Mouse (Mus musculus): Measurements from ENCODE around the gene Vps26c. TPM values are rescaled to one million over a fixed set of nuclear protein-coding genes. Genes with fewer than 3 reads are reported as not detected.
A peak's percentile ranks its signal among the peaks of the same experiment; 100 is the strongest.

Vps26c gene
- polyA plus RNA-seq, 1 experiment from 2014 or later = 47.4 TPM

GRCm38 (mm10) chr16:94569229-94570176, 42.9 kb upstream of the Vps26c start, which contains the start of gene Dyrk1a:
TSS of gene Dyrk1a (plus strand) at chr16:94570010.
- Histone ChIP-seq H3K9me3 (replicated peaks; ENCODE audit: control insufficient read depth, low read length) (no peaks in the 10 kb centered on the region), H3K36me3 (ENCODE audit: control insufficient read depth, insufficient read depth, low read length) (no peaks in the 10 kb centered on the region), H3K4me3 (ENCODE audit: low read depth, low read length) (peak within 1 kb of the TSS; percentile 72), H3K9ac (ENCODE audit: low read depth, low read length) (peak within 1 kb of the TSS; percentile 100), H3K27me3 (ENCODE audit: control insufficient read depth, insufficient read depth, low read length) (no peaks in the 10 kb centered on the region), H3K4me1 (ENCODE audit: control insufficient read depth, insufficient read depth, low read length) (peaks cover 23% of the 10 kb centered on the region), H3K4me2 (peak within 1 kb of the TSS; percentile 83), H3K27ac (ENCODE audit: low read depth, low read length) (peak within 1 kb of the TSS; percentile 100)
- WGBS (ENCODE audit: insufficient replicate concordance) = under 1% methylated on average over 79 of the region's 133 CpGs
- ATAC-seq (replicated peaks; ENCODE audit: insufficient number of reproducible peaks, low FRiP score, low TSS enrichment) = peak; percentile 93

DNA sequence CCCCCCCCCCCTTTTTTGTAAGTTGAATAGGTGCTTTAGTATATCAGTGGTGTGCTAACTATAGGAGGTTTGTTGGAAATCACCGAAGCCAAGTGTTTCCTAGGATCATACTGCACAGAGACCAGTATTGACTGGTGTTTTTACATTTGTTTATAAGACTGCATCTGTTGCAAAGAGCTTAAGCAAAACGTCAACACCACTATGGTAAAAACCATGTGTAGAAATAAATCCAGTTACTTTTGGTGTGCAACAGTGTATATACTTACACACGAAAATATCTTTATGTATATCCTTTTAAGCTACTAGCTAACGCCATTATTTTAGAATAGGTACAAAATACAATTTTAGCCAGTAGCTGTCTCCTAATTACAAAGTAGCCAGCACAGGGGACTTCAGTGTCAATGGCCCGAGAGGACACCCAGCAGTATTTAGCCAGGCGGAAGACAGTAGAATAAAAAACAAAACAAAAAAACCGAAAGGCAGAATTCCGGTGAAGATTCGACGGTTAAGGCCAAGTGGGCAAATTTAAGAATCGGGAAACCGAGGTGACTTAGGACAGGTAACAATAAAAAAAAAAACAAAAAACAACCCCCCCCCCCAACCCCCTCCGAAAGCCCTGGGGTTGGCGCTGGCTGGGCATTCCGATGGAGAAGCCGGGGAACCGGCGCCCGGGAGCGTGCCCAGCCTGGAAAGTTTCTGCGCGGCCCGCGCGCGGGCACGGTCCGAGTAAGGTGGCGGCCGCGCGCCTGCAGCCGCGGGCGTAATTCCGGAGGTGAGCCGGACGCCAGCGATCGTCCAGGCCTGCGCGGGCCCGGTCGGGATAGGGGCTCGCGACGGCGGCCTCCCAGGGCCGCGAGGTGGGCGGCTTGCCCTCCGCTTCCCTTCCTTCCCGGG, 42.0 kb upstream of the Vps26c start:
- Histone ChIP-seq H3K9ac (ENCODE audit: low read depth, low read length) (peak overlapping the region; percentile 85), H3K4me1 (ENCODE audit: control insufficient read depth, insufficient read depth, low read length) (peaks cover 19% of the 10 kb centered on the region), H3K4me3 (ENCODE audit: low read depth, low read length) (peak overlapping the region; percentile 72), H3K4me2 (peak overlapping the region; percentile 73), H3K9me3 (replicated peaks; ENCODE audit: control insufficient read depth, low read length) (no peaks in the 10 kb centered on the region), H3K27ac (ENCODE audit: low read depth, low read length) (peak overlapping the region; percentile 100), H3K27me3 (ENCODE audit: control insufficient read depth, insufficient read depth, low read length) (no peaks in the 10 kb centered on the region), H3K36me3 (ENCODE audit: control insufficient read depth, insufficient read depth, low read length) (no peaks in the 10 kb centered on the region)
- WGBS (ENCODE audit: insufficient replicate concordance) = 2% methylated on average over 52 of the region's 53 CpGs
- peak; percentile 81 for ATAC-seq (replicated peaks; ENCODE audit: insufficient number of reproducible peaks, low FRiP score, low TSS enrichment)

DNA sequence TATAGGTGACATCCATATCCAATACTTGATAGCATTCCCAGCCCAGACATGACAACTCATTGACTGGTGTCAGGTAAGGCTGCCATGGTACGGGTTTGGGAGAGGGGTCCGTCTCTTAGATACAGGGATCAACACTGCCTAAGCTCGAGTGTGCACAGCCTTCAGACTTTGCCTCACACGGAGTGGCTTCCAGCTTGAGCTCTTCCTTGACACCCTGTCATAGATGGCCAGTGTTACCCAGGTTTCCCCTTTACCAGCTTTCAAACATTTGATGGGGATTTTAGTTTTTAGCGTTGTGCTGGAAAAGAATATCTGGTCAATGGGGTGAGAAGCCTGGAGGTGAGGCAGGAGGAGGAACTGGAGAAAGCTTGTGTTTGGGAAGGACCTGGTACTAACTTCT, 41.1 kb upstream of the Vps26c start:
- Histone ChIP-seq H3K27me3 (ENCODE audit: control insufficient read depth, insufficient read depth, low read length) (no peaks in the 10 kb centered on the region), H3K27ac (ENCODE audit: low read depth, low read length) (no peak overlapping the region), H3K36me3 (ENCODE audit: control insufficient read depth, insufficient read depth, low read length) (no peaks in the 10 kb centered on the region), H3K4me2 (peak overlapping the region; percentile 73), H3K4me3 (ENCODE audit: low read depth, low read length) (no peak overlapping the region), H3K9me3 (replicated peaks; ENCODE audit: control insufficient read depth, low read length) (no peaks in the 10 kb centered on the region), H3K9ac (ENCODE audit: low read depth, low read length) (no peak overlapping the region), H3K4me1 (ENCODE audit: control insufficient read depth, insufficient read depth, low read length) (peaks cover 12% of the 10 kb centered on the region)
- ATAC-seq (replicated peaks; ENCODE audit: insufficient number of reproducible peaks, low FRiP score, low TSS enrichment) = no peak
- WGBS (ENCODE audit: insufficient replicate concordance) = 67% methylated on average over 5 of the region's 5 CpGs

GRCm38 (mm10) chr16:94566834-94567585, 40.4 kb upstream of the Vps26c start:
- H3K4me2 ChIP-seq = no peak overlapping the region

DNA sequence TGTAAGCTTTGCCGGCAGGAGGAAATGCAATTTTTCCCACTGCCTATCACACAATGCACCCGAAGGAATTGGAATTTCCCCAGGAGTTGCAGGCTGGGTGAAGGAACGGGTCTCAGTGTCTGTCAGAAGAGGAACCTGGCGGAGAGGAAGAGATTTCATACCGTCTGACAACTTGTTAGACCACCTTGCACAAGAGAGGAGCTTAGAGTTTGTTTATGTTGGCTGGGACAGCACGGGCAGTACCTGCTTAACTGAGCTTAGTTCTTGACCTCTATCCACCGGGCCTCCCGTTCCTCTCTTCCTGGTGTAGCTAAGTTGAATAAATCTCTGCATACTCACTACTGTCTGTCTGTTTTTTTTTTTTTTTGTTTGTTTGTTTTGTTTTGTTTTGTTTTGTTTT, 39.5 kb upstream of the Vps26c start:
- no peak overlapping the region for H3K27ac ChIP-seq (ENCODE audit: low read depth, low read length)
- no peaks in the 10 kb centered on the region; the same call in 1 of the 2 replicates for H3K4me1 ChIP-seq (ENCODE audit: control insufficient read depth, insufficient read depth, low read length)
- H3K27me3 ChIP-seq (ENCODE audit: control insufficient read depth, insufficient read depth, low read length) = no peaks in the 10 kb centered on the region
- H3K9ac ChIP-seq (ENCODE audit: low read depth, low read length) = no peak overlapping the region
- no peaks in the 10 kb centered on the region for H3K9me3 ChIP-seq (replicated peaks; ENCODE audit: control insufficient read depth, low read length)
- no peak overlapping the region for H3K4me3 ChIP-seq (ENCODE audit: low read depth, low read length)
- 56% methylated on average over 8 of the region's 8 CpGs for WGBS (ENCODE audit: insufficient replicate concordance)
- no peak overlapping the region for H3K4me2 ChIP-seq
- ATAC-seq (replicated peaks; ENCODE audit: insufficient number of reproducible peaks, low FRiP score, low TSS enrichment) = no peak
- no peaks in the 10 kb centered on the region for H3K36me3 ChIP-seq (ENCODE audit: control insufficient read depth, insufficient read depth, low read length)

More at GRCm38 (mm10) chr16:94566834-94567585, 40.4 kb upstream of the Vps26c start:
- Histone ChIP-seq H3K27me3 (ENCODE audit: control insufficient read depth, insufficient read depth, low read length) (no peaks in the 10 kb centered on the region), H3K4me1 (ENCODE audit: control insufficient read depth, insufficient read depth, low read length) (peaks cover 6% of the 10 kb centered on the region), H3K9ac (ENCODE audit: low read depth, low read length) (no peak overlapping the region), H3K36me3 (ENCODE audit: control insufficient read depth, insufficient read depth, low read length) (no peaks in the 10 kb centered on the region), H3K4me3 (ENCODE audit: low read depth, low read length) (no peak overlapping the region), H3K27ac (ENCODE audit: low read depth, low read length) (no peak overlapping the region), H3K9me3 (replicated peaks; ENCODE audit: control insufficient read depth, low read length) (no peaks in the 10 kb centered on the region)
- 81% methylated on average over 11 of the region's 11 CpGs for WGBS (ENCODE audit: insufficient replicate concordance)
- ATAC-seq (replicated peaks; ENCODE audit: insufficient number of reproducible peaks, low FRiP score, low TSS enrichment) = no peak

DNA sequence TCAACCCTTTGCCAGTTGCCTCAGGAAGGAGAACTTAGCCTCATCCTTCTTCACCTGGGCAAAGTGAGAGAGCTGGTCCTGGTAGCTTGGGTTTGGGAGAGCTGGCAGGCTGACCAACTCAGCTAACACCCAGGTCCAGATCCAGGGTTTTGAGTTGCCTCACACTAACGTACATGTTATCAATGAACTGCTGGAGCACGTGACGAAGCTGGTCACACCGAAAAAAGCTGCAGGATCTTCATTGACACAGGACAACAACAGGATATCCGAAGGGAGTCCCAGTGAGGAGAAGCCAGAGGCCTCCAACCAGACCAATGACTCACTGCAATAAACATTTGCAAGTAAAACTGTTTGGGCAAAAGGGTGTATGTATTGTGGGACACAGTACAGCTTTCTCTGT, 34.0 kb upstream of the Vps26c start:
- H3K4me1 ChIP-seq (ENCODE audit: control insufficient read depth, insufficient read depth, low read length) = peaks cover 17% of the 10 kb centered on the region
- H3K27ac ChIP-seq (ENCODE audit: low read depth, low read length) = peak overlapping the region; percentile 85
- no peaks in the 10 kb centered on the region for H3K36me3 ChIP-seq (ENCODE audit: control insufficient read depth, insufficient read depth, low read length)
- H3K4me2 ChIP-seq = no peak overlapping the region
- no peaks in the 10 kb centered on the region for H3K27me3 ChIP-seq (ENCODE audit: control insufficient read depth, insufficient read depth, low read length)
- no peak overlapping the region for H3K9ac ChIP-seq (ENCODE audit: low read depth, low read length)
- no peak overlapping the region for H3K4me3 ChIP-seq (ENCODE audit: low read depth, low read length)
- no peak for ATAC-seq (replicated peaks; ENCODE audit: insufficient number of reproducible peaks, low FRiP score, low TSS enrichment)
- WGBS (ENCODE audit: insufficient replicate concordance) = 38% methylated on average over 5 of the region's 5 CpGs
- H3K9me3 ChIP-seq (replicated peaks; ENCODE audit: control insufficient read depth, low read length) = no peaks in the 10 kb centered on the region

DNA sequence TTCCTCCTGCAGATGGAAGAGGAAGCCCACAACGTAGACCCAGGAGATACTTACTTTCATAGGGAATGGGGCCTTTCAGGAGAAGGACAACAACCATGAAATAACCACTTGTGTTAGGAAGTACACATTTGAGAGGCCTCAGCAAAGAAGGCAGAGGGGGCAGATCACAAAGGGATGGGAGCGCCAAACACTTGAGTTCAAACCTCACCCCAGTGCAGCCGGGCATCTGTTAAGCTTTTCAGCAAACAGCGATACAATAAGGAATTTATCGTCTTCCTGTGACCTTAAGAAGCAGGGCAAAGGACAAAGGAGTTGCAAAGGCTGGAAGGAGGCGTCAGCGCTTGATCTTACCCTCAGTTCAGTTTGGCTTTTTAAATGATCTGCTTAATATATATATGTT, 33.2 kb upstream of the Vps26c start:
- 55% methylated on average over 7 of the region's 7 CpGs for WGBS (ENCODE audit: insufficient replicate concordance)
- no peak for ATAC-seq (replicated peaks; ENCODE audit: insufficient number of reproducible peaks, low FRiP score, low TSS enrichment)
- Histone ChIP-seq H3K9ac (ENCODE audit: low read depth, low read length) (no peak overlapping the region), H3K27ac (ENCODE audit: low read depth, low read length) (peak overlapping the region; percentile 85), H3K36me3 (ENCODE audit: control insufficient read depth, insufficient read depth, low read length) (no peaks in the 10 kb centered on the region), H3K4me1 (ENCODE audit: control insufficient read depth, insufficient read depth, low read length) (peaks cover 17% of the 10 kb centered on the region), H3K9me3 (replicated peaks; ENCODE audit: control insufficient read depth, low read length) (no peaks in the 10 kb centered on the region), H3K4me3 (ENCODE audit: low read depth, low read length) (no peak overlapping the region), H3K4me2 (peak overlapping the region; percentile 46), H3K27me3 (ENCODE audit: control insufficient read depth, insufficient read depth, low read length) (no peaks in the 10 kb centered on the region)

GRCm38 (mm10) chr16:94559282-94559681, 32.7 kb upstream of the Vps26c start:
- peak overlapping the region; percentile 85 for H3K27ac ChIP-seq (ENCODE audit: low read depth, low read length)
- peaks cover 17% of the 10 kb centered on the region for H3K4me1 ChIP-seq (ENCODE audit: control insufficient read depth, insufficient read depth, low read length)
- no peak for ATAC-seq (replicated peaks; ENCODE audit: insufficient number of reproducible peaks, low FRiP score, low TSS enrichment)
- no peak overlapping the region; the same call in 1 of the 2 replicates for H3K4me3 ChIP-seq (ENCODE audit: low read depth, low read length)
- H3K36me3 ChIP-seq (ENCODE audit: control insufficient read depth, insufficient read depth, low read length) = no peaks in the 10 kb centered on the region
- peak overlapping the region; percentile 46 for H3K4me2 ChIP-seq
- WGBS (ENCODE audit: insufficient replicate concordance) = 18% methylated on average over 7 of the region's 7 CpGs
- no peaks in the 10 kb centered on the region for H3K9me3 ChIP-seq (replicated peaks; ENCODE audit: control insufficient read depth, low read length)
- H3K9ac ChIP-seq (ENCODE audit: low read depth, low read length) = no peak overlapping the region
- no peaks in the 10 kb centered on the region for H3K27me3 ChIP-seq (ENCODE audit: control insufficient read depth, insufficient read depth, low read length)
